38 mouse cellular contexts compared by ENCODE assay signal in the genomic region with DNA sequence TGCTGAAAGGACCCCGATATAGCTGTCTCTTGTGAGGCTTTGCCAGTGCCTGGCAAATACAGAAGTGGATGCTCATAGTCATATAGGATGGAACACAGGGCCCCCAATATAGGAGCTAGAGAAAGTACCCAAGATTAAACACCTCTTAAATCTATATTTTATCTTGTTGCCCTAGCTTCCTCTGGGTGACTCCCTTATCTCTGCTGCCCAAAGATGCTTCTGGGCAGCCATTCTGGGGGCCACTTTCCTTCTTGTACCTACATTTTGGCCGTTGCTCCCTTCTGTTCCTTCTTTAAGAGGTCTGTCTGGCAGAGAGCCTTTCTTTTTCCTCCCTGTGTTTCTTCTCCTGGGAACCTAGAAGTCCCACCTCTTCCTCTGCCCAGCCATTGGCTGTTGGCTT. TPM values are rescaled to one million over a fixed set of nuclear protein-coding genes. Genes with fewer than 3 reads are reported as not detected.
"Had no signal": no experiment of that assay in that cellular context is flagged by ENCODE, and none has a peak within 500 bp of the region (broad histone marks: within the 10 kb centered on the region; RNA-seq: fewer than 3 reads in every experiment).

No protein-coding gene starts in this region.

- DNase-seq: gastrocnemius, adult 2 months; gastrocnemius, postnatal 10 days; gastrocnemius, postnatal 25 days; heart, adult 18-20 months; heart, postnatal 14 days; heart, postnatal 36 days; kidney, adult 11 months; kidney, adult 2 months; kidney, adult 9 months; kidney, postnatal 14 days; kidney, postnatal 36 days; layer of hippocampus, adult 9-11 months; layer of hippocampus, postnatal 36 days; left cerebral cortex, postnatal 4 days had no signal

- H3K27me3 ChIP-seq: heart, embryonic 13.5 days; heart, embryonic 15.5 days; hindbrain, embryonic 13.5 days; hindbrain, embryonic 15.5 days; kidney, embryonic 15.5 days; limb, embryonic 13.5 days; limb, embryonic 15.5 days had no signal

- H3K27ac ChIP-seq: gastrocnemius, adult 2 months; heart, embryonic 13.5 days; heart, embryonic 15.5 days; hindbrain, embryonic 13.5 days; hindbrain, embryonic 15.5 days; hindbrain, postnatal 0 days; kidney, embryonic 15.5 days; kidney, postnatal 0 days; limb, embryonic 13.5 days; limb, embryonic 15.5 days had no signal

- H3K9me3 ChIP-seq: heart, embryonic 13.5 days; heart, embryonic 15.5 days; hindbrain, embryonic 13.5 days; hindbrain, embryonic 15.5 days; kidney, embryonic 15.5 days; limb, embryonic 13.5 days; limb, embryonic 15.5 days had no signal

- ATAC-seq: hindbrain, postnatal 0 days; intestine, embryonic 16.5 days had no signal

- H3K4me2 ChIP-seq: heart, embryonic 11.5 days; heart, embryonic 13.5 days; heart, embryonic 15.5 days; hindbrain, embryonic 13.5 days; hindbrain, embryonic 15.5 days; kidney, embryonic 15.5 days; limb, embryonic 13.5 days; limb, embryonic 15.5 days had no signal

- H3K36me3 ChIP-seq: heart, embryonic 13.5 days; heart, embryonic 15.5 days had no signal

- H3K4me3 ChIP-seq: gastrocnemius, adult 2 months; heart, embryonic 13.5 days; heart, embryonic 15.5 days; hindbrain, embryonic 13.5 days; hindbrain, embryonic 15.5 days; kidney, embryonic 15.5 days; limb, embryonic 13.5 days; limb, embryonic 15.5 days had no signal

- H3K4me1 ChIP-seq: heart, embryonic 15.5 days; hindbrain, embryonic 15.5 days; kidney, embryonic 15.5 days; limb, embryonic 13.5 days; limb, embryonic 15.5 days had no signal

- H3K9ac ChIP-seq: heart, embryonic 13.5 days; heart, embryonic 15.5 days; hindbrain, embryonic 13.5 days; hindbrain, embryonic 15.5 days; kidney, embryonic 15.5 days; limb, embryonic 13.5 days; limb, embryonic 15.5 days had no signal

RNA-seq across cellular contexts. Expression of gene Cxcl2, which starts 41.8 kb away (rescaled TPM):
- total RNA-seq: gastrocnemius, adult 2 months; gastrocnemius, postnatal 25 days; gastrocnemius, postnatal 4 days; heart, adult 18-20 months; heart, postnatal 14 days; heart, postnatal 36 days; hindbrain, postnatal 0 days; layer of hippocampus, adult 18-20 months; layer of hippocampus, adult 8-10 months; layer of hippocampus, postnatal 14 days; layer of hippocampus, postnatal 36 days; left cerebral cortex, adult 18-20 months; left cerebral cortex, adult 8-10 months; left cerebral cortex, postnatal 10 days; left cerebral cortex, postnatal 25 days; left cerebral cortex, postnatal 4 days had no signal
- polyA plus RNA-seq: heart, embryonic 11.5 days; heart, embryonic 13.5 days; heart, embryonic 15.5 days; heart, postnatal 0 days; hindbrain, embryonic 11.5 days; hindbrain, embryonic 13.5 days; hindbrain, embryonic 15.5 days; intestine, embryonic 14.5 days; intestine, embryonic 16.5 days; kidney, embryonic 15.5 days; kidney, postnatal 0 days; limb, embryonic 11.5 days; limb, embryonic 15.5 days had no signal

RNA-seq across cellular contexts. Expression of gene Cxcl1, which starts 54.4 kb away (rescaled TPM):
- total RNA-seq: hematopoietic stem cell, adult 5-6 weeks; hindbrain, postnatal 0 days; left cerebral cortex, adult 18-20 months; left cerebral cortex, postnatal 25 days had no signal
- polyA plus RNA-seq: hindbrain, embryonic 13.5 days had no signal
